Mouse (Mus musculus) heart, embryonic 16.5 days (tissue): Measurements from ENCODE around the gene Coa4. TPM values are rescaled to one million over a fixed set of nuclear protein-coding genes. Genes with fewer than 3 reads are reported as not detected.

ENCODE experiments used
- ATAC-seq: fragments of 200-750 bp; cut with Nextera tagmentation; replicated peaks from 2 replicates; pipeline ENCODE4 v1.8.0; 2017; ENCODE audit warnings: moderate number of reproducible peaks; ENCODE audit not compliant: insufficient read depth, low FRiP score; ENCODE audit errors: extremely low read depth
- H3K27ac ChIP-seq: fragments of 300-500 bp; sonication (generic); 2 replicates; pipeline ENCODE4 v1.5.1; 2014; ENCODE audit warnings: mild to moderate bottlenecking, low read length, control low read depth, moderate library complexity
- H3K27me3 ChIP-seq: fragments of 300-500 bp; sonication (generic); 2 replicates; pipeline ENCODE4 v1.6.1; 2014; ENCODE audit warnings: low read length, mixed read lengths; ENCODE audit not compliant: control insufficient read depth, insufficient read depth
- H3K36me3 ChIP-seq: fragments of 300-500 bp; sonication (generic); 2 replicates; pipeline ENCODE4 v1.6.1; 2014; ENCODE audit not compliant: control insufficient read depth, insufficient read depth
- H3K4me1 ChIP-seq: fragments of 300-500 bp; sonication (generic); 2 replicates; pipeline ENCODE4 v1.6.1; 2014; ENCODE audit warnings: low read length, mixed read lengths; ENCODE audit not compliant: control insufficient read depth, insufficient read depth
- H3K4me2 ChIP-seq: fragments of 300-500 bp; sonication (generic); 2 replicates; pipeline ENCODE4 v1.6.1; 2014; ENCODE audit warnings: low read depth, mild to moderate bottlenecking, control low read depth, low read length
- H3K4me3 ChIP-seq: fragments of 300-500 bp; sonication (generic); 2 replicates; pipeline ENCODE4 v1.5.1; 2014; ENCODE audit warnings: mild to moderate bottlenecking, control low read depth, low read length
- H3K9ac ChIP-seq: fragments of 300-500 bp; sonication (generic); 2 replicates; pipeline ENCODE4 v1.6.1; 2014; ENCODE audit warnings: low read length, control low read depth
- H3K9me3 ChIP-seq: fragments of 300-500 bp; sonication (generic); replicated peaks from 2 replicates; pipeline ENCODE4 v1.6.1; 2016; ENCODE audit warnings: low read length; ENCODE audit not compliant: control insufficient read depth
- WGBS: fragments of 180-500 bp; shearing (Covaris S2); extraction: QIAGEN DNeasy Blood & Tissue Kit; methylation state at CpG from one replicate; pipeline ENCODE4 v1.1.7; 2014; 5-methylcytosine and 5-hydroxymethylcytosine counted together
- polyA plus RNA-seq: library from polyadenylated mRNA; unstranded; fragments of >200 nt; fragmentation: Nextera tagmentation; extraction: Ambion mirVana; gene quantifications from 2 replicates; pipeline ENCODE4 v1.2.1, GENCODE M21; 2015

Coa4 gene
- polyA plus RNA-seq, 1 experiment from 2014 or later, result 24.0 TPM

DNA sequence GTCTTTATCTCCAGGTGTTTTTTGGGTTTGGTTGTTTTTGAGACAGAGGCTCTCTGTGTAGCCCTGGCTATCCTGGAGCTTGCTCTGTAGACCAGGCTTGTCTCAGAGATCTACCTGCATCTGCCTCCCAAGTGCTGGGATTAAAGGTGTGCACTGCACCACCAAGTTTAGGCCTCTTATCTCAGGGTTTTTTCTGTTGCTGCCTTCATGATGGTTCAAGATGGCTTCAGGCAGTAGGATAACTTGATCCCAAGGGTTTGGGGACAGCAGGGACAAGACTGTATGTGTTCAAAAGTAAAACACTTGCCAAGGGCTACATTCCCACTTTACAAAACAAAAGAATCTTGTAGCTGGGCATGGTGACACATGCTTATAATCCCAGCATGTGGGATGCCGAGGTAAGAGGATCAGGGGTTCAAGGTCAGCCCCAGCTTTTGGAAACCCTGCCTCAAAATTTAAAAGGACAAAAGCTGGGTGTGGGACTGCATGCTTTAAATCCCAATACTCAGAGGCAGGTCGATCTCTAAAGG, 35.0 kb upstream of the Coa4 start:
- Histone ChIP-seq H3K27ac (no peak overlapping the region), H3K4me3 (no peak overlapping the region), H3K4me1 (no peaks in the 10 kb centered on the region), H3K4me2 (no peak overlapping the region), H3K9ac (no peak overlapping the region), H3K36me3 (peaks cover 5% of the 10 kb centered on the region), H3K27me3 (no peaks in the 10 kb centered on the region), H3K9me3 (no peaks in the 10 kb centered on the region)
- WGBS, result 50% methylated on average over 2 of the region's 2 CpGs
- no peak for ATAC-seq

DNA sequence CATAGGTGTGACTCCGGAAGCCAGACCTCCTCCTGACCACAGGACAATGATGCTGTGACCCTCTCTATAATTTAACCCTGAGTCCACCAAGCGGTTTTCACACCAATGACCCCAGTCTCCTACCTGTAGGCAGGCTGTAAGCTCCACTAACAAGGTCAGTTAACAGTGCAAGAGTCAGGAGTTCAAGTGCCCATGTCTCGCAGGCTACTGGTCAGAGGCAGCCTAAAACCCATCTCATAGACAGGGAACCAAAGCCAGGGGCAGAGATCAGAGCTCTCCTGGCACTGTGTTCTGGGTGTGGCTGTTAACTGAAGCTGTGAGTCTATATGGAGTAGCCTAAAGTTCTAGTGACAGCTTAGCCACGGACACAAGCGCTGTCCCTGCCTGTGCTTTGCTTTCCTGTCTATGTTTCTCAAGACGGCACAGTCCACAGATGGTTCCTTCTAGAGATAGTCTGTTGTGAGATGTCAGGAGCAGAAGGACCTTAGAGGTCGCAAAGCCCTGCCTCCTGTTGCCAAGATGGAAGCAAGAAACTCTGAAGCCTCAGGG, 34.4 kb upstream of the Coa4 start:
- Histone ChIP-seq H3K9me3 (no peaks in the 10 kb centered on the region), H3K36me3 (peaks cover 5% of the 10 kb centered on the region), H3K4me3 (no peak overlapping the region), H3K4me2 (no peak overlapping the region), H3K9ac (no peak overlapping the region), H3K4me1 (no peaks in the 10 kb centered on the region), H3K27ac (no peak overlapping the region), H3K27me3 (no peaks in the 10 kb centered on the region)
- ATAC-seq, result no peak
- WGBS, result 77% methylated on average over 7 of the region's 7 CpGs

- Histone ChIP-seq H3K27ac (no peak overlapping the region), H3K27me3 (no peaks in the 10 kb centered on the region), H3K36me3 (peaks cover 2% of the 10 kb centered on the region; the same call in 1 of the 2 replicates), H3K9ac (no peak overlapping the region), H3K4me3 (no peak overlapping the region), H3K4me2 (no peak overlapping the region), H3K9me3 (no peaks in the 10 kb centered on the region), H3K4me1 (no peaks in the 10 kb centered on the region)
- no peak for ATAC-seq
- 78% methylated on average over 5 of the region's 5 CpGs for WGBS
Observed at GRCm38 (mm10) chr7:100503076-100503475, 33.8 kb upstream of the Coa4 start.

DNA sequence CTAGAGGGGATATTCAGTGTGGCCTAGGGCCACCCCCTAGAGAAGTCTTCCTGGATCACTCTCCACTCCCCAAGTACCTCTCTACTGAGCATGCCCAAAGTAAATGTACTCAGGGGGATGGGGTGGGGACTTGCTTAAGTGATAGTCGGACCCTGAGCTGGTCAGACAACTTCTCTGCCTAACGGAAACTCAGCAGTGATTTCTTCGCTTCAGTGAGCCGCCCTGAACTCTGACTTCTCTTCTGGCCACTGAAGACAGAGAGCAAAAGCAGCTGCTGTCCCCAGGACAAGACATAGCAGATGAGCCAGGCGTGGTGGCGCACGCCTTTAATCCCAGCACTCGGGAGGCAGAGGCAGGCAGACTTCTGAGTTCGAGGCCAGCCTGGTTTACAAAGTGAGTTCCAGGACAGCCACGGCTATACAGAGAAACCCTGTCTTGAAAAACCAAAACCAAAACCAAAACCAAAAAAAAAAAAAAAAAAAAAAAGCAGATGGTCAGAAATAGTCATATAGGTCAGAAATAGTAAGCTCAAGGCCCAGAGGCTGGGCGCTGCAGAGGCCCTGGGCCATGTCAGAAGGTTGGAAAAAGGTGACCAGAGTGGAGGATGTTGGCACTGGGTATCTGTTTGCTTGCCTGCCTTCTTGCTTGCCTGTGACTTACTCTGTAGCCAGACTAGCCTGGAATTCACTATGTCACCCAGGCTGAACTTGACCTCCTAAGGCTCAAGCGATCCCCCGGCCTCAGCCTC, 32.0 kb upstream of the Coa4 start:
- ATAC-seq, result no peak
- Histone ChIP-seq H3K4me3 (no peak overlapping the region), H3K36me3 (no peaks in the 10 kb centered on the region), H3K27me3 (no peaks in the 10 kb centered on the region), H3K9me3 (no peaks in the 10 kb centered on the region), H3K4me1 (no peaks in the 10 kb centered on the region), H3K4me2 (no peak overlapping the region), H3K27ac (no peak overlapping the region), H3K9ac (no peak overlapping the region)
- 68% methylated on average over 13 of the region's 13 CpGs for WGBS

DNA sequence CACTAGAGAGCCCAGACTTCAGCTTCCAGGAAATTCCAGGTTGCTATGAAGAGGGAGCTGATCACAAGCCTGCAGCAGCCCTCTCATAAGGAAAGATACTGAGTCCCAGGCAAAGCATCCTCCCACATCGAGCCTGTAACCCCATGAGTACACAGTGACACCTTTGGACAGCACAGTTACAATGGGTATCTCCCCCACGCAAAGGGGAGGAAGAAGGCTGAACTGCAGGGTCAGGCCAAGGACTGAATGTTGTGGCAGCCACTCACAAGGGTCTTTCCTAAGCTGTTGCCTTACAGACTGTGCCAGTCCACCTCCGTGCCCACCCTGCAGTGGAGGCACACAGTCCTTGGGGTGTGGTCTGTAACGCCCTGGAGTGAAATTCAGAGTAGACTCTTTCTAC, 30.4 kb upstream of the Coa4 start:
- no peaks in the 10 kb centered on the region for H3K4me1 ChIP-seq
- no peak for ATAC-seq

GRCm38 (mm10) chr7:100508670-100509069, 28.2 kb upstream of the Coa4 start:
- 51% methylated on average over 3 of the region's 3 CpGs for WGBS

More for the DNA sequence above, 30.4 kb upstream of the Coa4 start:
- Histone ChIP-seq H3K36me3 (no peaks in the 10 kb centered on the region), H3K4me3 (no peak overlapping the region), H3K4me2 (no peak overlapping the region), H3K9me3 (no peaks in the 10 kb centered on the region), H3K27me3 (no peaks in the 10 kb centered on the region), H3K27ac (no peak overlapping the region), H3K9ac (no peak overlapping the region)
- 65% methylated on average over 4 of the region's 4 CpGs for WGBS

DNA sequence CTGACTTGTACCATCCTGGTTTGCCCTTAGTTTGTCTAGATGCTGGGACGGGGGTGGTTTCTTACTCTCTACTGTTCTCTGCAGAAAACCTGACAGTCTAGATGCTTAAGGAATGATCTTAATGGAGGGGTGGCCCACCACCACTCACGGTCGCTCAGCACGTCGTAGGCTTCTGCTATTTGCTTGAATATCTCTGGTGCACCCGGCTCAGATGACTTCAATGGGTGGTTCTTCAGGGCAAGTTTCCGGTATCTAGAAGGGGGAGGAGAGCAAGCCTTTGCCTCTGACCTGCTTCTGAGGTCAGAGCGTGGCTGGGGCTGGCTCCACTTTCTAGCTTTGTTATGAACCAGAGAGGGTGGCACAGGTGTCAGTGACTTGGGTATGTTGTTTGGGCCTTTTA, 25.3 kb upstream of the Coa4 start:
- no peaks in the 10 kb centered on the region for H3K9me3 ChIP-seq
- 65% methylated on average over 8 of the region's 8 CpGs for WGBS
- H3K4me1 ChIP-seq, result no peaks in the 10 kb centered on the region
- no peaks in the 10 kb centered on the region; the same call in 1 of the 2 replicates for H3K27me3 ChIP-seq
- ATAC-seq, result no peak
- H3K9ac ChIP-seq, result no peak overlapping the region
- no peak overlapping the region for H3K4me2 ChIP-seq
- H3K4me3 ChIP-seq, result no peak overlapping the region
- H3K27ac ChIP-seq, result no peak overlapping the region
- no peaks in the 10 kb centered on the region for H3K36me3 ChIP-seq

More at GRCm38 (mm10) chr7:100508670-100509069, 28.2 kb upstream of the Coa4 start:
- Histone ChIP-seq H3K36me3 (no peaks in the 10 kb centered on the region), H3K27ac (no peak overlapping the region), H3K27me3 (no peaks in the 10 kb centered on the region; the same call in 1 of the 2 replicates), H3K9ac (no peak overlapping the region), H3K4me2 (no peak overlapping the region), H3K4me3 (no peak overlapping the region), H3K4me1 (no peaks in the 10 kb centered on the region), H3K9me3 (no peaks in the 10 kb centered on the region)
- no peak for ATAC-seq

DNA sequence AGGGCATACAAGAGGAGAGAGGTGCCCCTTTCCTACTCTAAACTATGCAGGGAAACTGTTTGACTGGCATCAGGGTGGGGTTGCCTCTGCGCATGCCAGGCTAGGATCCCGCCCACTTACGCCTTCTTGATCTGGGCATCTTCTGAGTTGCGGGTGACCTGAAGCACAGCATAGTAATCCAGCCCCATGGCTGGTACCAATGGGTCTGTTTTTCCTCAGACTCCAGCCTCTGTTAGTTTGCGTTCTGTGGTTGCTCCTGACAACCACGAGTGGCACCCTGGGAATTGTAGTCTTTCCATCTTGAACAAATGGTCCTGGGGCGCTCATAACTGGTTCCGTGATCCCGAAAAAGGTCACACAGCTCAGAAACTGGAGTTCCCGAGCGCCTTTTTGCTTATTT, 22.3 kb upstream of the Coa4 start, which contains the start of gene Dnajb13:
Dnajb13 (minus strand) TSS at position 388 of the 400 bp plus-strand sequence.
- no peak within 1 kb of the TSS for H3K4me3 ChIP-seq
- no peaks in the 10 kb centered on the region; the same call in 1 of the 2 replicates for H3K27me3 ChIP-seq
- H3K9ac ChIP-seq, result no peak within 1 kb of the TSS
- WGBS, result 49% methylated on average over 11 of the region's 11 CpGs
- no peak within 1 kb of the TSS for H3K27ac ChIP-seq
- H3K4me1 ChIP-seq, result no peaks in the 10 kb centered on the region
- no peaks in the 10 kb centered on the region for H3K36me3 ChIP-seq
- H3K4me2 ChIP-seq, result no peak within 1 kb of the TSS
- no peak for ATAC-seq
- no peaks in the 10 kb centered on the region for H3K9me3 ChIP-seq

DNA sequence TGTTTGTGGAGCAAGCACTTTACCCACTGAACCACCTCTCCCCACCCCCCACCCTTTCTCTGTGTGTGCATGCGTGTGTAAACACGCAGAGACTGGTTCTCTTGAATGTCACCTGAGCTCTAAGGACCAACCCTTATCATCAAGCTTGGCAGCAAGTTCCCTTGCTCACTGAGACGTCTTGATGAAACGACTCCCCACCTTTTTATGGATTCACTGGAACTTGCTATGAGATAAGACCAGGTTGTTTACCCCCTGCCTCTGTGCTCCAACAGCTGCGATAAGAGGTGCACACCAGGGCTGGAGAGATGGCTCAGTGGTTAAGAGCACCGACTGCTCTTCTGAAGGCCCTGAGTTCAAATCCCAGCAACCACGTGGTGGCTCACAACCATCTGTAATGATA, 16.7 kb upstream of the Coa4 start:
- no peak overlapping the region for H3K9ac ChIP-seq
- ATAC-seq, result no peak
- 57% methylated on average over 7 of the region's 7 CpGs for WGBS
- no peak overlapping the region for H3K4me2 ChIP-seq
- no peaks in the 10 kb centered on the region for H3K9me3 ChIP-seq
- no peak overlapping the region for H3K4me3 ChIP-seq
- H3K4me1 ChIP-seq, result no peaks in the 10 kb centered on the region
- no peaks in the 10 kb centered on the region for H3K36me3 ChIP-seq
- no peaks in the 10 kb centered on the region for H3K27me3 ChIP-seq
- H3K27ac ChIP-seq, result no peak overlapping the region
